Mouse (Mus musculus): ENCODE results near the gene Gng4.
"Not testable (repeated sequence)": the region's sequence is repeated elsewhere in the genome, so short reads cannot be mapped to it uniquely, and the experiment has no call there.

The Gng4 gene

GRCm38 (mm10) chr13:13791981-13792380 lies 8.1 kb downstream of the Gng4 start:
- no peaks in the 10 kb centered on the region for H3K36me3 ChIP-seq (ENCODE audit: control insufficient read depth, insufficient read depth, low read length, poor library complexity, severe bottlenecking)
- no peaks in the 10 kb centered on the region for H3K27me3 ChIP-seq (ENCODE audit: control insufficient read depth, insufficient read depth, low read length, poor library complexity, severe bottlenecking)
- DNase-seq (ENCODE audit: low read depth, low spot score) = no peak

GRCm38 (mm10) chr13:13795166-13795832 lies 11.4 kb downstream of the Gng4 start:
- DNase-seq (ENCODE audit: low read depth, low spot score) = no peak
- Histone ChIP-seq H3K27me3 (ENCODE audit: control insufficient read depth, insufficient read depth, low read length, poor library complexity, severe bottlenecking) (no peaks in the 10 kb centered on the region), H3K36me3 (ENCODE audit: control insufficient read depth, insufficient read depth, low read length, poor library complexity, severe bottlenecking) (no peaks in the 10 kb centered on the region)

GRCm38 (mm10) chr13:13796082-13796481 lies 12.2 kb downstream of the Gng4 start:
- no peak for DNase-seq (ENCODE audit: low read depth, low spot score)
- Histone ChIP-seq H3K27me3 (ENCODE audit: control insufficient read depth, insufficient read depth, low read length, poor library complexity, severe bottlenecking) (no peaks in the 10 kb centered on the region), H3K36me3 (ENCODE audit: control insufficient read depth, insufficient read depth, low read length, poor library complexity, severe bottlenecking) (no peaks in the 10 kb centered on the region)

GRCm38 (mm10) chr13:13797816-13798215 lies 14.0 kb downstream of the Gng4 start:
- not testable (repeated sequence) for DNase-seq (ENCODE audit: low read depth, low spot score); H3K27me3 ChIP-seq (ENCODE audit: control insufficient read depth, insufficient read depth, low read length, poor library complexity, severe bottlenecking); H3K36me3 ChIP-seq (ENCODE audit: control insufficient read depth, insufficient read depth, low read length, poor library complexity, severe bottlenecking)

GRCm38 (mm10) chr13:13798775-13799174 lies 14.9 kb downstream of the Gng4 start:
- DNase-seq (ENCODE audit: low read depth, low spot score) = no peak
- H3K36me3 ChIP-seq (ENCODE audit: control insufficient read depth, insufficient read depth, low read length, poor library complexity, severe bottlenecking) = no peaks in the 10 kb centered on the region
- no peaks in the 10 kb centered on the region for H3K27me3 ChIP-seq (ENCODE audit: control insufficient read depth, insufficient read depth, low read length, poor library complexity, severe bottlenecking)

GRCm38 (mm10) chr13:13808337-13809132 lies 24.7 kb downstream of the Gng4 start:
- DNase-seq (ENCODE audit: low read depth, low spot score) = no peak
- no peaks in the 10 kb centered on the region for H3K27me3 ChIP-seq (ENCODE audit: control insufficient read depth, insufficient read depth, low read length, poor library complexity, severe bottlenecking)
- H3K36me3 ChIP-seq (ENCODE audit: control insufficient read depth, insufficient read depth, low read length, poor library complexity, severe bottlenecking) = no peaks in the 10 kb centered on the region

GRCm38 (mm10) chr13:13810885-13811284 lies 27.0 kb downstream of the Gng4 start:
- DNase-seq (ENCODE audit: low read depth, low spot score) = no peak
- H3K27me3 ChIP-seq (ENCODE audit: control insufficient read depth, insufficient read depth, low read length, poor library complexity, severe bottlenecking) = no peaks in the 10 kb centered on the region
- H3K36me3 ChIP-seq (ENCODE audit: control insufficient read depth, insufficient read depth, low read length, poor library complexity, severe bottlenecking) = no peaks in the 10 kb centered on the region

- DNase-seq (ENCODE audit: low read depth, low spot score) = peak; percentile 3
- H3K36me3 ChIP-seq (ENCODE audit: control insufficient read depth, insufficient read depth, low read length, poor library complexity, severe bottlenecking) = no peaks in the 10 kb centered on the region
- no peaks in the 10 kb centered on the region for H3K27me3 ChIP-seq (ENCODE audit: control insufficient read depth, insufficient read depth, low read length, poor library complexity, severe bottlenecking)
Measured at GRCm38 (mm10) chr13:13818696-13819095, 34.8 kb downstream of the Gng4 start.

GRCm38 (mm10) chr13:13820234-13821123 lies 36.6 kb downstream of the Gng4 start:
- no peak for DNase-seq (ENCODE audit: low read depth, low spot score)
- Histone ChIP-seq H3K36me3 (ENCODE audit: control insufficient read depth, insufficient read depth, low read length, poor library complexity, severe bottlenecking) (no peaks in the 10 kb centered on the region), H3K27me3 (ENCODE audit: control insufficient read depth, insufficient read depth, low read length, poor library complexity, severe bottlenecking) (no peaks in the 10 kb centered on the region)

GRCm38 (mm10) chr13:13824946-13825345 lies 41.1 kb downstream of the Gng4 start:
- Histone ChIP-seq H3K27me3 (ENCODE audit: control insufficient read depth, insufficient read depth, low read length, poor library complexity, severe bottlenecking) (no peaks in the 10 kb centered on the region), H3K36me3 (ENCODE audit: control insufficient read depth, insufficient read depth, low read length, poor library complexity, severe bottlenecking) (no peaks in the 10 kb centered on the region)
- no peak for DNase-seq (ENCODE audit: low read depth, low spot score)

- Histone ChIP-seq H3K27me3 (ENCODE audit: control insufficient read depth, insufficient read depth, low read length, poor library complexity, severe bottlenecking) (no peaks in the 10 kb centered on the region), H3K36me3 (ENCODE audit: control insufficient read depth, insufficient read depth, low read length, poor library complexity, severe bottlenecking) (no peaks in the 10 kb centered on the region)
- no peak for DNase-seq (ENCODE audit: low read depth, low spot score)
Measured at GRCm38 (mm10) chr13:13826533-13826932, 42.7 kb downstream of the Gng4 start.

- H3K36me3 ChIP-seq (ENCODE audit: control insufficient read depth, insufficient read depth, low read length, poor library complexity, severe bottlenecking) = no peaks in the 10 kb centered on the region
- no peak for DNase-seq (ENCODE audit: low read depth, low spot score)
Measured at GRCm38 (mm10) chr13:13828125-13828524, 44.3 kb downstream of the Gng4 start.

GRCm38 (mm10) chr13:13830469-13831074 lies 46.7 kb downstream of the Gng4 start:
- no peak for DNase-seq (ENCODE audit: low read depth, low spot score)
- no peaks in the 10 kb centered on the region for H3K27me3 ChIP-seq (ENCODE audit: control insufficient read depth, insufficient read depth, low read length, poor library complexity, severe bottlenecking)
- H3K36me3 ChIP-seq (ENCODE audit: control insufficient read depth, insufficient read depth, low read length, poor library complexity, severe bottlenecking) = no peaks in the 10 kb centered on the region

More at GRCm38 (mm10) chr13:13828125-13828524, 44.3 kb downstream of the Gng4 start:
- no peaks in the 10 kb centered on the region for H3K27me3 ChIP-seq (ENCODE audit: control insufficient read depth, insufficient read depth, low read length, poor library complexity, severe bottlenecking)

GRCm38 (mm10) chr13:13835180-13835579 lies 51.3 kb downstream of the Gng4 start:
- no peaks in the 10 kb centered on the region for H3K36me3 ChIP-seq (ENCODE audit: control insufficient read depth, insufficient read depth, low read length, poor library complexity, severe bottlenecking)
- no peaks in the 10 kb centered on the region for H3K27me3 ChIP-seq (ENCODE audit: control insufficient read depth, insufficient read depth, low read length, poor library complexity, severe bottlenecking)
- peak; percentile 55 for DNase-seq (ENCODE audit: low read depth, low spot score)
